Mouse (Mus musculus) intestine, embryonic 16.5 days (tissue): ENCODE measurements around the gene Mier1. TPM values are rescaled to one million over a fixed set of nuclear protein-coding genes. Genes with fewer than 3 reads are reported as not detected.

Source experiments
- ATAC-seq: fragments of 200-750 bp; cut with Nextera tagmentation; 2 replicates; pipeline ENCODE4 v1.8.0; 2017; ENCODE audit warnings: moderate TSS enrichment, moderate library complexity
- H3K27ac ChIP-seq: fragments of 300-500 bp; sonication (generic); 2 replicates; pipeline ENCODE4 v1.5.1; 2014; ENCODE audit warnings: mild to moderate bottlenecking, low read length
- H3K27me3 ChIP-seq: fragments of 300-500 bp; sonication (generic); replicated peaks from 2 replicates; pipeline ENCODE4 v1.6.1; 2014; ENCODE audit warnings: low read length, control low read depth, mixed read lengths; ENCODE audit not compliant: control insufficient read depth, insufficient read depth
- H3K36me3 ChIP-seq: fragments of 300-500 bp; sonication (generic); 2 replicates; pipeline ENCODE4 v1.6.1; 2014; ENCODE audit warnings: low read length, control low read depth; ENCODE audit not compliant: control insufficient read depth, insufficient read depth
- H3K4me1 ChIP-seq: fragments of 300-500 bp; sonication (generic); 2 replicates; pipeline ENCODE4 v1.6.1; 2014; ENCODE audit warnings: low read length, control low read depth, mixed read lengths; ENCODE audit not compliant: control insufficient read depth, insufficient read depth
- H3K4me2 ChIP-seq: fragments of 300-500 bp; sonication (generic); 2 replicates; pipeline ENCODE4 v1.6.1; 2014; ENCODE audit warnings: low read depth, low read length, control low read depth
- H3K4me3 ChIP-seq: fragments of 300-500 bp; sonication (generic); 2 replicates; pipeline ENCODE4 v1.5.1; 2014; ENCODE audit warnings: mild to moderate bottlenecking, low read length
- H3K9ac ChIP-seq: fragments of 300-500 bp; sonication (generic); 2 replicates; pipeline ENCODE4 v1.6.1; 2014; ENCODE audit warnings: low read depth, low read length
- H3K9me3 ChIP-seq: fragments of 300-500 bp; sonication (generic); 2 replicates; pipeline ENCODE4 v1.6.1; 2016; ENCODE audit warnings: low read length, control low read depth; ENCODE audit not compliant: control insufficient read depth
- WGBS: fragments of 180-500 bp; shearing (Covaris S2); extraction: QIAGEN DNeasy Blood & Tissue Kit; methylation state at CpG from one replicate; pipeline ENCODE4 v1.1.7; 2014; 5-methylcytosine and 5-hydroxymethylcytosine counted together
- polyA plus RNA-seq: library from polyadenylated mRNA; unstranded; fragments of >200 nt; fragmentation: Nextera tagmentation; extraction: Ambion mirVana; gene quantifications from 2 replicates; pipeline ENCODE4 v1.2.1, GENCODE M21; 2015

Gene Mier1
- polyA plus RNA-seq, 1 experiment from 2014 or later, result 29.8 TPM

- 2% methylated on average over 30 of the region's 30 CpGs for WGBS
- Histone ChIP-seq H3K9ac (peak overlapping the region; percentile 99), H3K9me3 (no peaks in the 10 kb centered on the region), H3K4me2 (peak overlapping the region; percentile 79), H3K4me3 (peak overlapping the region; percentile 96), H3K27me3 (no peaks in the 10 kb centered on the region), H3K36me3 (no peaks in the 10 kb centered on the region), H3K4me1 (peaks cover 7% of the 10 kb centered on the region), H3K27ac (peak overlapping the region; percentile 96)
- ATAC-seq, result no peak; the same call in 1 of the 2 replicates
Observed at GRCm38 (mm10) chr4:103213859-103214497, 99.8 kb downstream of the Mier1 start.

GRCm38 (mm10) chr4:103214498-103214924 is 100.3 kb downstream of the Mier1 start:
- 0% methylated on average over 48 of the region's 48 CpGs for WGBS

More at GRCm38 (mm10) chr4:103214498-103214924, 100.3 kb downstream of the Mier1 start:
- no peaks in the 10 kb centered on the region for H3K36me3 ChIP-seq
- no peaks in the 10 kb centered on the region for H3K9me3 ChIP-seq
- peak overlapping the region; percentile 99 for H3K9ac ChIP-seq
- ATAC-seq, result peak; percentile 82
- peaks cover 7% of the 10 kb centered on the region for H3K4me1 ChIP-seq
- H3K4me2 ChIP-seq, result peak overlapping the region; percentile 79
- H3K27me3 ChIP-seq, result no peaks in the 10 kb centered on the region
- peak overlapping the region; percentile 96 for H3K27ac ChIP-seq
- peak overlapping the region; percentile 96 for H3K4me3 ChIP-seq

Other genes with a start within 250 kb of the Mier1 start
- gene Tctex1d1, start 135.8 kb upstream of the Mier1 start, polyA plus RNA-seq, result 0.95 and 1.0 TPM in 2 replicates
- 1.3 and 2.7 TPM in 2 replicates for gene Insl5, start 87.5 kb upstream of the Mier1 start, polyA plus RNA-seq
- gene Wdr78, start 165 bp downstream of the Mier1 start, polyA plus RNA-seq, result 1.2 and 1.7 TPM in 2 replicates
- 5.4 and 5.6 TPM in 2 replicates for gene Slc35d1, start 100.8 kb downstream of the Mier1 start, polyA plus RNA-seq
- gene 4921539E11Rik, start 176.5 kb downstream of the Mier1 start, polyA plus RNA-seq, result not detected in 2 replicates
- gene Oma1, start 199.4 kb downstream of the Mier1 start, polyA plus RNA-seq, result 22.7 and 25.4 TPM in 2 replicates